Mouse (Mus musculus) central nervous system, embryonic 14 days (tissue): ENCODE measurements around the gene Fip1l1. TPM values are rescaled to one million over a fixed set of nuclear protein-coding genes. Genes with fewer than 3 reads are reported as not detected.

Experiments
- polyA plus RNA-seq: library from polyadenylated mRNA; depleted of rRNA; stranded (reverse); fragments of >200 nt; gene quantifications from 2 replicates; pipeline ENCODE4 v1.2.3, GENCODE M21; 2012; rRNA removed

The Fip1l1 gene
- 84.1 and 84.7 TPM in 2 replicates for polyA plus RNA-seq

GRCm38 (mm10) chr5:74535240-74536021, at the start of gene Fip1l1:
Gene Fip1l1 (plus strand): TSS chr5:74535449.

GRCm38 (mm10) chr5:74531630-74532280, 3.5 kb upstream of the Fip1l1 start, which contains the start of gene Scfd2:
Gene Scfd2 (minus strand): TSS chr5:74531759.

Other genes with a start within 250 kb of the Fip1l1 start
- 11.8 and 12.3 TPM in 2 replicates for gene Scfd2, start 3.7 kb upstream of the Fip1l1 start, polyA plus RNA-seq
- 4.6 and 5.8 TPM in 2 replicates for gene Lnx1, start 167.5 kb downstream of the Fip1l1 start, polyA plus RNA-seq